Mouse (Mus musculus) neural tube, embryonic 11.5 days (tissue): ENCODE measurements around the gene Olfr155. TPM values are rescaled to one million over a fixed set of nuclear protein-coding genes. Genes with fewer than 3 reads are reported as not detected.

Experiments
- polyA plus RNA-seq: library from polyadenylated mRNA; unstranded; fragments of >200 nt; fragmentation: Nextera tagmentation; extraction: Ambion mirVana; gene quantifications from 2 replicates; pipeline ENCODE4 v1.2.1, GENCODE M21; 2014

The Olfr155 gene
- polyA plus RNA-seq, 1 experiment from 2014 or later = not detected

Other genes with a start within 250 kb of the Olfr155 start
- 29.0 and 37.4 TPM in 2 replicates for gene Npr2, start 219.6 kb upstream of the Olfr155 start, polyA plus RNA-seq
- 0.89 and 1.1 TPM in 2 replicates for gene Spag8, start 198.0 kb upstream of the Olfr155 start, polyA plus RNA-seq
- gene Hint2, start 195.1 kb upstream of the Olfr155 start, polyA plus RNA-seq = 63.8 and 65.4 TPM in 2 replicates
- gene Tmem8b, start 182.6 kb upstream of the Olfr155 start, polyA plus RNA-seq = 5.4 and 5.7 TPM in 2 replicates
- gene Fam221b, start 182.4 kb upstream of the Olfr155 start, polyA plus RNA-seq = 2.4 and 3.4 TPM in 2 replicates
- not detected in 2 replicates for gene Olfr70, start 150.8 kb upstream of the Olfr155 start, polyA plus RNA-seq
- not detected in 2 replicates for gene Olfr71, start 141.3 kb upstream of the Olfr155 start, polyA plus RNA-seq
- 0.22 TPM in 1 of 2 replicates, not detected in the other for gene Hrct1, start 124.4 kb upstream of the Olfr155 start, polyA plus RNA-seq
- not detected in 2 replicates for gene Spaar, start 121.5 kb upstream of the Olfr155 start, polyA plus RNA-seq
- not detected in 2 replicates for gene Olfr159, start 80.6 kb upstream of the Olfr155 start, polyA plus RNA-seq
- gene Olfr156, start 27.7 kb upstream of the Olfr155 start, polyA plus RNA-seq = not detected in 2 replicates
- not detected in 2 replicates for gene Olfr157, start 11.4 kb upstream of the Olfr155 start, polyA plus RNA-seq
- 15.9 and 18.5 TPM in 2 replicates for gene Reck, start 24.0 kb downstream of the Olfr155 start, polyA plus RNA-seq
- 109 and 117 TPM in 2 replicates for gene Glipr2, start 105.8 kb downstream of the Olfr155 start, polyA plus RNA-seq
- gene Ccin, start 131.9 kb downstream of the Olfr155 start, polyA plus RNA-seq = not detected in 2 replicates
- gene Clta, start 152.9 kb downstream of the Olfr155 start, polyA plus RNA-seq = 257 and 258 TPM in 2 replicates
- 22.3 and 23.2 TPM in 2 replicates for gene Gne, start 232.6 kb downstream of the Olfr155 start, polyA plus RNA-seq